In the genomic region with DNA sequence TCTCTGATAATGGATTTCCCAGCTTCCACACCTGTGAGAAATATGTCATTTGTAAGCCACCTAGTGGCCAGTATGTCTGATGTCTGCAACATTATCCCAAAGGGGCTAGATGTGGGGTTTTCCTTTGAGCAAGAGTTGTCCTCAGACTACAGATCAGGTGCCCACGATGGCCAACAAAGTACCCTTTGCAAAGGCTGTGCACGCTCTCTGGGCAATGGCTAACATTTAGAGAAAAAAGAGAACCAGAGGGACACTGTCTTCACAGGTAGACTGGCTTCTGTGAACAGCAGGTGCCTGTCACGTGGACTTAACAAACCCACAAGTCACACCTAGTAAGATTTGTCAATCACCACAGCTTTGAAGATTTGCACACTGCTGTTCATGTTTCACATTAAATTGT, we compare ENCODE assay signal across 26 mouse cellular contexts.
A peak's percentile ranks its signal among the peaks of the same experiment; 100 is the strongest.
DNase-seq lines count a peak whose midpoint lies in the region; ATAC-seq and TF ChIP-seq lines count a peak whose summit lies in the region.
"Had no signal": no experiment of that assay in that cellular context is flagged by ENCODE, and none has a peak within 500 bp of the region (broad histone marks: within the 10 kb centered on the region; RNA-seq: fewer than 3 reads in every experiment).

No protein-coding gene starts in this region.

- no peak overlapping the region for H3K27ac ChIP-seq in kidney, postnatal 0 days
- H3K27ac ChIP-seq in lung, postnatal 0 days (ENCODE audit: low read length) = no peak overlapping the region
- no peak overlapping the region for H3K27ac ChIP-seq in stomach, postnatal 0 days (replicated peaks)
- H3K27ac ChIP-seq: hindbrain, embryonic 15.5 days; liver, embryonic 13.5 days had no signal

- no peak for TF ChIP-seq EP300 in lung, postnatal 0 days (IDR thresholded peaks at IDR 0.05)
- no peak for TF ChIP-seq EP300 in stomach, postnatal 0 days (optimal IDR thresholded peaks at IDR 0.05)

- 93% methylated on average over 3 of the region's 3 CpGs for WGBS in kidney, postnatal 0 days
- WGBS in lung, postnatal 0 days = 90% methylated on average over 3 of the region's 3 CpGs
- WGBS in stomach, postnatal 0 days = 82% methylated on average over 3 of the region's 3 CpGs

- no peaks in the 10 kb centered on the region for H3K27me3 ChIP-seq in kidney, postnatal 0 days (ENCODE audit: insufficient read depth, low read length)
- no peaks in the 10 kb centered on the region for H3K27me3 ChIP-seq in lung, postnatal 0 days (replicated peaks; ENCODE audit: insufficient read depth, low read length)
- no peaks in the 10 kb centered on the region for H3K27me3 ChIP-seq in stomach, postnatal 0 days (ENCODE audit: control insufficient read depth, insufficient read depth, low read length)
- H3K27me3 ChIP-seq: hindbrain, embryonic 15.5 days; liver, embryonic 13.5 days; megakaryocyte, embryonic 14.5 days had no signal

- peak; percentile 76 for DNase-seq in heart, adult 11 months
- no peak for DNase-seq in heart, adult 8-10 months (ENCODE audit: low spot score)
- no peak for DNase-seq in kidney, postnatal 0 days (ENCODE audit: low spot score)
- no peak for DNase-seq in kidney, postnatal 4 days
- DNase-seq in lung, postnatal 0 days (ENCODE audit: low spot score) = no peak
- DNase-seq in lung, postnatal 4 days = no peak
- DNase-seq in stomach, postnatal 0 days (ENCODE audit: low spot score) = no peak
- DNase-seq: adrenal gland, postnatal 25 days; cerebellum, adult 9-10 months; cerebellum, postnatal 36 days; kidney, adult 8-10 months; kidney, postnatal 10 days; left cerebral cortex, postnatal 4 days; liver, embryonic 13.5 days; lung, adult 2 months; lung, postnatal 36 days; midbrain, embryonic 14.5 days; right cerebral cortex, adult 18-20 months; right cerebral cortex, postnatal 4 days; thymus, adult 2 months; thymus, postnatal 36 days had no signal

- no peaks in the 10 kb centered on the region for H3K9me3 ChIP-seq in kidney, postnatal 0 days (replicated peaks; ENCODE audit: low read length)
- no peaks in the 10 kb centered on the region for H3K9me3 ChIP-seq in lung, postnatal 0 days (ENCODE audit: low read length)
- no peaks in the 10 kb centered on the region for H3K9me3 ChIP-seq in stomach, postnatal 0 days (ENCODE audit: control insufficient read depth, low read length)
- H3K9me3 ChIP-seq: hindbrain, embryonic 15.5 days; liver, embryonic 13.5 days; megakaryocyte, embryonic 14.5 days had no signal

- no peak for ATAC-seq in kidney, postnatal 0 days (replicated peaks; ENCODE audit: low FRiP score, low read depth)
- no peak for ATAC-seq in lung, postnatal 0 days
- ATAC-seq in stomach, postnatal 0 days (ENCODE audit: low FRiP score, low TSS enrichment) = no peak
- ATAC-seq: CD4-positive, CD25-positive, alpha-beta regulatory T cell, adult 4 months; forebrain, embryonic 14.5 days had no signal

- H3K36me3 ChIP-seq in kidney, postnatal 0 days (ENCODE audit: insufficient read depth, low read length) = no peaks in the 10 kb centered on the region
- H3K36me3 ChIP-seq in lung, postnatal 0 days (ENCODE audit: insufficient read depth, low read length) = no peaks in the 10 kb centered on the region
- H3K36me3 ChIP-seq in stomach, postnatal 0 days (ENCODE audit: control insufficient read depth, insufficient read depth, low read length) = no peaks in the 10 kb centered on the region
- H3K36me3 ChIP-seq: hindbrain, embryonic 15.5 days; liver, embryonic 13.5 days had no signal

- H3K4me2 ChIP-seq in kidney, postnatal 0 days (ENCODE audit: low read length) = no peak overlapping the region
- H3K4me2 ChIP-seq in lung, postnatal 0 days (replicated peaks; ENCODE audit: low read depth, low read length) = no peak overlapping the region
- H3K4me2 ChIP-seq in stomach, postnatal 0 days (replicated peaks; ENCODE audit: low read depth) = no peak overlapping the region
- H3K4me2 ChIP-seq: heart, embryonic 11.5 days; hindbrain, embryonic 15.5 days; liver, embryonic 13.5 days had no signal

- H3K4me3 ChIP-seq in kidney, postnatal 0 days (replicated peaks; ENCODE audit: low read depth, low read length) = no peak overlapping the region
- no peak overlapping the region for H3K4me3 ChIP-seq in lung, postnatal 0 days (ENCODE audit: low read depth, low read length)
- no peak overlapping the region for H3K4me3 ChIP-seq in stomach, postnatal 0 days (ENCODE audit: low read depth, low read length)
- H3K4me3 ChIP-seq: hindbrain, embryonic 15.5 days; liver, embryonic 13.5 days; megakaryocyte, embryonic 14.5 days had no signal

- no peaks in the 10 kb centered on the region for H3K4me1 ChIP-seq in kidney, postnatal 0 days (replicated peaks; ENCODE audit: insufficient read depth, low read length)
- H3K4me1 ChIP-seq in lung, postnatal 0 days (ENCODE audit: insufficient read depth, low read depth, low read length) = no peaks in the 10 kb centered on the region
- H3K4me1 ChIP-seq in stomach, postnatal 0 days (replicated peaks; ENCODE audit: control insufficient read depth, insufficient read depth) = no peaks in the 10 kb centered on the region
- H3K4me1 ChIP-seq: hindbrain, embryonic 15.5 days; liver, embryonic 13.5 days; megakaryocyte, embryonic 14.5 days had no signal

- peak; percentile 45 for TF ChIP-seq CTCF in kidney, postnatal 0 days (IDR thresholded peaks at IDR 0.05; ENCODE audit: low read depth)
- peak; percentile 40 for TF ChIP-seq CTCF in lung, postnatal 0 days (IDR thresholded peaks at IDR 0.05)
- TF ChIP-seq CTCF in stomach, postnatal 0 days (IDR thresholded peaks at IDR 0.05; ENCODE audit: low read depth) = peak; percentile 44

- no peak overlapping the region for H3K9ac ChIP-seq in kidney, postnatal 0 days (ENCODE audit: low read depth, low read length)
- no peak overlapping the region for H3K9ac ChIP-seq in lung, postnatal 0 days (replicated peaks; ENCODE audit: low read depth)
- H3K9ac ChIP-seq in stomach, postnatal 0 days (ENCODE audit: low read length) = no peak overlapping the region
- H3K9ac ChIP-seq: hindbrain, embryonic 15.5 days; liver, embryonic 13.5 days had no signal
